Mouse (Mus musculus): Measurements from ENCODE around the gene Tprn. TPM values are rescaled to one million over a fixed set of nuclear protein-coding genes. Genes with fewer than 3 reads are reported as not detected.

Gene Tprn
- 21.6 and 31.4 TPM in 2 replicates for total RNA-seq (2012; rRNA removed)

DNA sequence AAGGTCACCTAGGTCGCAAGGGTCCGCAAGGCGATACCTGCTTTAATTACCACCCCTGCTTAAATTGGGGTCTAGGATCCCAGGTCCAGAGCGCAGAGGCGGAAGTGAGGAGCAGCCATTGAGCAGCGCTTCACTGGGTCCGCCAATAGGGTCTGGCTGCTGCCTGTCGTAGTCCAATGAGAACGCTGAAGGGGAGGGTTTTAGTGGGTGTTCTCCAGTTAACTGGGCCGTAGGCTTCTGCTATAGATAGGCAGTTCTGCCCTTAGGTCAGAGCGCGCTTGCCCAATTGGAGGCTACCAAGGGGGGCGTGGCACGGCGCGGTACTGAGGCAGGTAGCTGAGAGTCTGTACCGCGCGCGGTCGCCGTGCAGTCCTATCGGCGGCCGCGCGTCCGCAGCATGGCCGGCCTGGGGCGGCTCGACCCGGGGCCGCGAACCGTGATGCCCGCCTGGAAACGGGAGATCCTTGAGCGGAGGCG is at the start of gene Tprn:
Tprn (plus strand) TSS at position 328 of the 477 bp plus-strand sequence.
- Histone ChIP-seq H3K9me3 (ENCODE audit: control insufficient read depth, insufficient read depth, low read depth, low read length) (no peaks in the 10 kb centered on the region), H3K36me3 (ENCODE audit: control insufficient read depth, insufficient read depth, low read length, poor library complexity, severe bottlenecking) (peaks cover 2% of the 10 kb centered on the region; the same call in 1 of the 2 replicates), H3K4me3 (ENCODE audit: insufficient read depth in 1 of 2, low read depth in 1 of 2, low read length in 2 of 2, poor library complexity in 1 of 2, severe bottlenecking in 1 of 2) (peak within 1 kb of the TSS; percentile 87 to 90), H3K9ac (ENCODE audit: insufficient read depth, low read depth, low read length, poor library complexity, severe bottlenecking) (peak within 1 kb of the TSS; percentile 86), H3K4me1 (ENCODE audit: control insufficient read depth in 2 of 2, insufficient read depth in 2 of 2, low read length in 2 of 2, poor library complexity in 1 of 2) (peaks cover 0 to 11% of the 10 kb centered on the region in 2 experiments; a peak in 1 of 4 replicates), H3K27ac (ENCODE audit: insufficient read depth, low read depth, low read length, poor library complexity, severe bottlenecking) (peak within 1 kb of the TSS; percentile 49; the same call in 1 of the 2 replicates)
- peak; percentile 96 for DNase-seq (ENCODE audit: low read depth, low spot score)
- TF ChIP-seq CHD2 (IDR thresholded peaks at IDR 0.05; ENCODE audit: low read depth, low read length): peak; percentile 91
- TF ChIP-seq MAFK (IDR thresholded peaks at IDR 0.05; ENCODE audit: insufficient read depth, low read depth, low read length): no peak
- TF ChIP-seq ZC3H11A (IDR thresholded peaks at IDR 0.05; ENCODE audit: borderline replicate concordance, low read depth, low read length): no peak
- no peak for TF ChIP-seq ZNF384 (IDR thresholded peaks at IDR 0.05; ENCODE audit: low read depth, low read length)
- in situ Hi-C loops (cut with MboI; ENCODE audit: low sequenced_read_pairs in 2 of 2, unreplicated experiment in 2 of 2): no loop called here

DNA sequence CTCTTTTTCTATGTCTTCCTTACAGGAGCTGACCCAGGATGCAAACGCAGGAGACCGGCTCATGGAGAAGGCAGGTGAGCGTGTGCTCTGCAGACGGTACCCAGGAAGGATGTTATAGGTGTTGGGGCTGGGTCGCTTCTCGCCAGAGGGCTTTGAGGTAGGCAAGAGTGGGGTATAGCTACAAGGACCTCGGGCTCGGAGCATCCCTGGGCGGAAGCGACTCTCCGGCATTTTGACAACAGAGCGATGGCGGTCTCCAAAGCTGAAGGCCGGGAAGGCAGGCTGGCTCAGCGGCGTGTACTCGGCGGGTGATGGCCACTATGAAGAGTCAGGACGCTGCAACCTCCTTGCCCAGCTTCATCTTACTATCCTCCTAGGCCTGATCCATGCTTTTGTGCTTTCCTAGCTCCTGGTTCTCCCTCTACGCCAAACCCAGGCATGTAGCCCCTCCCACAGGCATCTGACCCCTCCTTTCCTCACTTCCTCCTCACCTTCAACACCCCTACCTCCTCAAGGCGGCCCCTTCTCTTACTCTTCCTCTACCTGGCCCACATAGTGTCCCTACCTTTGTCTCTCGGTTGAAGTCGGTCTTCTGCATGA is 49.1 kb upstream of the Tprn start:
- H3K4me1 ChIP-seq (ENCODE audit: control insufficient read depth in 2 of 2, insufficient read depth in 2 of 2, low read length in 2 of 2, poor library complexity in 1 of 2): peaks cover 8 to 10% of the 10 kb centered on the region in 2 experiments; a peak in 2 of 4 replicates
- DNase-seq (ENCODE audit: low read depth, low spot score): no peak
- no peak overlapping the region for H3K27ac ChIP-seq (ENCODE audit: insufficient read depth, low read depth, low read length, poor library complexity, severe bottlenecking)
- H3K9me3 ChIP-seq (ENCODE audit: control insufficient read depth, insufficient read depth, low read depth, low read length): no peaks in the 10 kb centered on the region
- H3K4me3 ChIP-seq (ENCODE audit: insufficient read depth in 1 of 2, low read depth in 1 of 2, low read length in 2 of 2, poor library complexity in 1 of 2, severe bottlenecking in 1 of 2): peak overlapping the region; percentile 19 to 59
- peak overlapping the region; percentile 55 for H3K9ac ChIP-seq (ENCODE audit: insufficient read depth, low read depth, low read length, poor library complexity, severe bottlenecking)
- in situ Hi-C loops (cut with MboI; ENCODE audit: low sequenced_read_pairs in 2 of 2, unreplicated experiment in 2 of 2): no loop called here
- TF ChIP-seq MAFK (IDR thresholded peaks at IDR 0.05; ENCODE audit: insufficient read depth, low read depth, low read length) (no peak), CHD2 (IDR thresholded peaks at IDR 0.05; ENCODE audit: low read depth, low read length) (no peak), HCFC1 (IDR thresholded peaks at IDR 0.05; ENCODE audit: borderline replicate concordance, insufficient read depth, low read length) (no peak), ZC3H11A (IDR thresholded peaks at IDR 0.05; ENCODE audit: borderline replicate concordance, low read depth, low read length) (no peak), ZNF384 (IDR thresholded peaks at IDR 0.05; ENCODE audit: low read depth, low read length) (no peak)
- H3K36me3 ChIP-seq (ENCODE audit: control insufficient read depth, insufficient read depth, low read length, poor library complexity, severe bottlenecking): 0 out of 2 replicates have a peak, but pooled peaks cover 2% of the 10 kb centered on the region

DNA sequence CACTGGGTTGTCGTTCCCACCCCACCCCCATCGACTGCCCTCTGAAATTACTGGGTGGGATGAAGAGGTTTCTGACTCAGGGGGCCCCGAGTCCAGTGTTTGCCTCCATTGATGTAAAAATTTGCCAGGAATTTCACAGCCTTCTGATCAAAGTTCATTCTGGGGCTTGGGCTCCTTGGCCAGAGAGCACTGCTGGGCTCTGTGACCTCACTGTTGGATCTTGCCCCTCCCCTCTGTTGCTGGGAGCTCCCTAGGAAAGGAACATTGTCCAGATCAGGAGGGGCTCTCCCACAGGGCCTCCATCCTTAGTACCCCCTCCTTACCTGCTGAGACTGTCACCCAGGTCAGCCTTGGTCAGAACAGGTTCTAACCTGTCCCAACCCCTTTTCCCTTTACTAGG is 48.0 kb upstream of the Tprn start, which contains the start of gene Stpg3:
Stpg3 (minus strand) TSS at position 194 of the 400 bp plus-strand sequence.
- H3K9me3 ChIP-seq (ENCODE audit: control insufficient read depth, insufficient read depth, low read depth, low read length): no peaks in the 10 kb centered on the region
- TF ChIP-seq ZNF384 (IDR thresholded peaks at IDR 0.05; ENCODE audit: low read depth, low read length) (no peak), ZC3H11A (IDR thresholded peaks at IDR 0.05; ENCODE audit: borderline replicate concordance, low read depth, low read length) (no peak), HCFC1 (IDR thresholded peaks at IDR 0.05; ENCODE audit: borderline replicate concordance, insufficient read depth, low read length) (no peak), CHD2 (IDR thresholded peaks at IDR 0.05; ENCODE audit: low read depth, low read length) (no peak), MAFK (IDR thresholded peaks at IDR 0.05; ENCODE audit: insufficient read depth, low read depth, low read length) (no peak)
- H3K4me3 ChIP-seq (ENCODE audit: insufficient read depth in 1 of 2, low read depth in 1 of 2, low read length in 2 of 2, poor library complexity in 1 of 2, severe bottlenecking in 1 of 2): peak within 1 kb of the TSS; percentile 19 to 59

DNA sequence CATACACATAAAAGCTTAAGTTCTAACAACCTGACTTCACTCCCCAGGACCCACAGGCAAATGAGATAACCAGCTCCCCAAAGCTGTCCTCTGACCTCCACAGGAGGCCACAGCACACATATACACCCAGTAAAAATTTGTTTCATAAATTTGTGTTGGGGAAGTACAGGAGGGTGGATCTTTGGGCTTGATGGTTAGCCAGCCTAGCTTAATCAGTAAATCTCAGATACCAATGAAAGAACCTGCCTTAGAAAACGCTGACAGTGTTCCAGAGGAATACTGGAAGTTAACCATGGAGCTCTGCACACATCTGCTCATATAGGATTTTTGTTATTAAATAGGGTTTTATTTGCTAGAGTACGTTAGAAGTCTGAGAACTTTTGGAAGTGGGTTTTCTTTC is 44.8 kb upstream of the Tprn start:
- H3K4me1 ChIP-seq (ENCODE audit: control insufficient read depth in 2 of 2, insufficient read depth in 2 of 2, low read length in 2 of 2, poor library complexity in 1 of 2): peaks cover 3 to 21% of the 10 kb centered on the region in 2 experiments; a peak in 2 of 4 replicates
- no peak for DNase-seq (ENCODE audit: low read depth, low spot score)
- in situ Hi-C loops (cut with MboI; ENCODE audit: low sequenced_read_pairs in 2 of 2, unreplicated experiment in 2 of 2): no loop called here
- H3K9ac ChIP-seq (ENCODE audit: insufficient read depth, low read depth, low read length, poor library complexity, severe bottlenecking): no peak overlapping the region
- H3K9me3 ChIP-seq (ENCODE audit: control insufficient read depth, insufficient read depth, low read depth, low read length): no peaks in the 10 kb centered on the region
- no peak overlapping the region for H3K4me3 ChIP-seq (ENCODE audit: insufficient read depth in 1 of 2, low read depth in 1 of 2, low read length in 2 of 2, poor library complexity in 1 of 2, severe bottlenecking in 1 of 2)
- H3K27ac ChIP-seq (ENCODE audit: insufficient read depth, low read depth, low read length, poor library complexity, severe bottlenecking): no peak overlapping the region
- peaks cover 12% of the 10 kb centered on the region for H3K36me3 ChIP-seq (ENCODE audit: control insufficient read depth, insufficient read depth, low read length, poor library complexity, severe bottlenecking)
- TF ChIP-seq CHD2 (IDR thresholded peaks at IDR 0.05; ENCODE audit: low read depth, low read length) (no peak), ZC3H11A (IDR thresholded peaks at IDR 0.05; ENCODE audit: borderline replicate concordance, low read depth, low read length) (no peak)

More for the DNA sequence above, 48.0 kb upstream of the Tprn start, which contains the start of gene Stpg3:
- Histone ChIP-seq H3K4me1 (ENCODE audit: control insufficient read depth in 2 of 2, insufficient read depth in 2 of 2, low read length in 2 of 2, poor library complexity in 1 of 2) (peaks cover 8 to 10% of the 10 kb centered on the region in 2 experiments; a peak in 2 of 4 replicates), H3K36me3 (ENCODE audit: control insufficient read depth, insufficient read depth, low read length, poor library complexity, severe bottlenecking) (0 out of 2 replicates have a peak, but pooled peaks cover 2% of the 10 kb centered on the region), H3K27ac (ENCODE audit: insufficient read depth, low read depth, low read length, poor library complexity, severe bottlenecking) (no peak within 1 kb of the TSS), H3K9ac (ENCODE audit: insufficient read depth, low read depth, low read length, poor library complexity, severe bottlenecking) (peak within 1 kb of the TSS; percentile 55)
- DNase-seq (ENCODE audit: low read depth, low spot score): no peak
- in situ Hi-C loops (cut with MboI; ENCODE audit: low sequenced_read_pairs in 2 of 2, unreplicated experiment in 2 of 2): no loop called here

Measured in ES-E14 (cell line).